Mouse (Mus musculus) hindbrain, postnatal 0 days (tissue): Measurements from ENCODE around the gene 4931428F04Rik. TPM values are rescaled to one million over a fixed set of nuclear protein-coding genes. Genes with fewer than 3 reads are reported as not detected.

Source experiments
- ATAC-seq: fragments of 200-750 bp; cut with Nextera tagmentation; 2 replicates; pipeline ENCODE4 v1.8.0; 2017; ENCODE audit warnings: mild to moderate bottlenecking, moderate TSS enrichment, moderate library complexity
- DNase-seq: peaks from one replicate; pipeline ENCODE4 v3.0.0-alpha.2; 2015; ENCODE audit warnings: low spot score
- H3K27ac ChIP-seq: fragments of 300-500 bp; sonication (generic); 2 replicates; pipeline ENCODE4 v1.5.1; 2014; ENCODE audit warnings: mild to moderate bottlenecking
- H3K27me3 ChIP-seq: fragments of 300-500 bp; sonication (generic); 2 replicates; pipeline ENCODE4 v1.6.1; 2014; ENCODE audit warnings: low read length, mixed read lengths; ENCODE audit not compliant: insufficient read depth
- H3K36me3 ChIP-seq: fragments of 300-500 bp; sonication (generic); 2 replicates; pipeline ENCODE4 v1.6.1; 2014; ENCODE audit warnings: low read length, mixed read lengths; ENCODE audit not compliant: insufficient read depth
- H3K4me1 ChIP-seq: fragments of 300-500 bp; sonication (generic); 2 replicates; pipeline ENCODE4 v1.6.1; 2014; ENCODE audit warnings: antibody characterized with exemption, low read length, mixed read lengths; ENCODE audit not compliant: insufficient read depth
- H3K4me2 ChIP-seq: fragments of 300-500 bp; sonication (generic); 2 replicates; pipeline ENCODE4 v1.6.1; 2014; ENCODE audit warnings: low read depth, mild to moderate bottlenecking, low read length, moderate library complexity, mixed read lengths
- H3K4me3 ChIP-seq: fragments of 300-500 bp; sonication (generic); 2 replicates; pipeline ENCODE4 v1.5.1; 2014; ENCODE audit warnings: low read length
- H3K9ac ChIP-seq: fragments of 300-500 bp; sonication (generic); replicated peaks from 2 replicates; pipeline ENCODE4 v1.6.1; 2014; ENCODE audit warnings: mild to moderate bottlenecking, low read length, moderate library complexity, mixed read lengths
- H3K9me3 ChIP-seq: fragments of 300-500 bp; sonication (generic); 2 replicates; pipeline ENCODE4 v1.6.1; 2016; ENCODE audit warnings: low read length, mixed read lengths
- CTCF ChIP-seq: IDR thresholded peaks from 2 replicates; pipeline ENCODE4 v1.5.1; 2016; ENCODE audit warnings: antibody characterized with exemption, control low read depth, low read depth
- WGBS: fragments of 180-500 bp; shearing (Covaris S2); extraction: QIAGEN DNeasy Blood & Tissue Kit; methylation state at CpG from one replicate; pipeline ENCODE4 v1.1.7; 2014; 5-methylcytosine and 5-hydroxymethylcytosine counted together
- polyA plus RNA-seq: library from polyadenylated mRNA; unstranded; fragments of >200 nt; fragmentation: Nextera tagmentation; extraction: Ambion mirVana; gene quantifications from 2 replicates; pipeline ENCODE4 v1.2.1, GENCODE M21; 2015
- total RNA-seq: library from RNA; depleted of rRNA; stranded (reverse); fragments of >200 nt; gene quantifications from 2 replicates; pipeline ENCODE4 v1.2.3, GENCODE M21; 2014

4931428F04Rik gene
- total and polyA plus RNA-seq, 2 experiments from 2014 or later: 52.3 to 82.8 TPM

GRCm38 (mm10) chr8:105288958-105289732 lies 519 bp downstream of the 4931428F04Rik start:
- TF ChIP-seq CTCF: peak; percentile 53
- 1% methylated on average over 53 of the region's 53 CpGs for WGBS
- no peaks in the 10 kb centered on the region for H3K27me3 ChIP-seq
- H3K27ac ChIP-seq: peak overlapping the region; percentile 94
- peak; percentile 99 for DNase-seq
- peak overlapping the region; percentile 72 for H3K4me2 ChIP-seq
- H3K4me3 ChIP-seq: peak overlapping the region; percentile 54
- peak; percentile 93 for ATAC-seq
- H3K36me3 ChIP-seq: no peaks in the 10 kb centered on the region
- peak overlapping the region; percentile 74 for H3K9ac ChIP-seq
- H3K9me3 ChIP-seq: no peaks in the 10 kb centered on the region
- peaks cover 18% of the 10 kb centered on the region; the same call in 1 of the 2 replicates for H3K4me1 ChIP-seq

DNA sequence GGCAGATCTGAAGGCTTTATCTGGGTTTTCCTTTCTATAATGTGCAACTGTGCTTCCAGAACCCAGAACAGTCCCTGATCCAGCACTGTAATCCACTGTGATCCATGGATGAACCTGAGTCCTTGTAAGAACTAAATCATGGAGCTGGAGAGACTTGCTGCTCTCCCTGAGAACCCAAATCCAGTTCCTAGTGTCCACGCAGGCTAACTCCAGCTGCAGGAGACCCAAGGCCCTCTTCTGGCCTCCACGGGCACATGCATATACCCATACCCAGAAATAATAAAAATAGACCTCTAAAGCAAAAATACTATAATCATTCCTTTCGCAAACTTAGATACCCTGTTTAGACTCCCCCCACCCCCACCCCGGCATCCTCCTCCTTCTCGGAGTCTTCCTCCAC lies 1.4 kb downstream of the 4931428F04Rik start:
- Histone ChIP-seq H3K27ac (no peak overlapping the region), H3K9ac (peak overlapping the region; percentile 74; the same call in 1 of the 2 replicates), H3K27me3 (no peaks in the 10 kb centered on the region), H3K36me3 (no peaks in the 10 kb centered on the region), H3K4me2 (peak overlapping the region; percentile 72), H3K4me1 (peaks cover 18% of the 10 kb centered on the region; the same call in 1 of the 2 replicates), H3K9me3 (no peaks in the 10 kb centered on the region), H3K4me3 (peak overlapping the region; percentile 54)
- WGBS: 67% methylated on average over 5 of the region's 5 CpGs
- DNase-seq (no peak), ATAC-seq (no peak)
- TF ChIP-seq CTCF: no peak; the same call in 1 of the 2 replicates

- H3K4me3 ChIP-seq: no peak overlapping the region
- H3K9ac ChIP-seq: no peak overlapping the region
- H3K4me2 ChIP-seq: peak overlapping the region; percentile 37
- WGBS: 81% methylated on average over 4 of the region's 4 CpGs
- ATAC-seq: no peak
- no peak for DNase-seq
- no peak for TF ChIP-seq CTCF
- H3K27ac ChIP-seq: no peak overlapping the region
- peaks cover 18% of the 10 kb centered on the region; the same call in 1 of the 2 replicates for H3K4me1 ChIP-seq
- no peaks in the 10 kb centered on the region for H3K36me3 ChIP-seq
- H3K9me3 ChIP-seq: no peaks in the 10 kb centered on the region
- no peaks in the 10 kb centered on the region for H3K27me3 ChIP-seq
Observed at GRCm38 (mm10) chr8:105286907-105287306, 2.8 kb downstream of the 4931428F04Rik start.

- Histone ChIP-seq H3K9ac (no peak overlapping the region), H3K4me3 (no peak overlapping the region), H3K36me3 (no peaks in the 10 kb centered on the region), H3K4me1 (peaks cover 18% of the 10 kb centered on the region; the same call in 1 of the 2 replicates), H3K27me3 (no peaks in the 10 kb centered on the region), H3K27ac (no peak overlapping the region), H3K4me2 (no peak overlapping the region), H3K9me3 (no peaks in the 10 kb centered on the region)
- WGBS: 43% methylated on average over 12 of the region's 12 CpGs
- no peak for ATAC-seq
- TF ChIP-seq CTCF: no peak
- no peak for DNase-seq
Observed at GRCm38 (mm10) chr8:105285514-105285913, 4.2 kb downstream of the 4931428F04Rik start.

DNA sequence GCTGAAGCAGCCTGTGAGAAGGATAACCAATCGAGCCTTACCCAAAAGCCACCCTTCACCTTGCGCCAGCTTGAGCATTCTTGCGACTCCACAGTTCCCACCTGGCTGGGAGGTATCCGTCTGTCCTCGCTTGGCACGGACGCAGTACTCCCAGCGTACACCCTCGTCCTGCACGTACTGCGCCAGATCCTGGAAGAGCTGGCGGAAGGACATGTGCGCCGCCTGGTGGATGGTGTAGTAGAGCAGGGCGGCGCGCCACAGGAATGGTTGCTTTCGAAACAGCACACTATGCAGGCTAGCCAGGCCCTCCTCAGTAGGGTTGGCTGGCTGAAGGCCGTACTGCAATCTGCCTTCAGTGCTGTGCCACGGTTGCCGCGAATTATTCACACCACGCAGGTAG lies 6.6 kb downstream of the 4931428F04Rik start:
- Histone ChIP-seq H3K27me3 (no peaks in the 10 kb centered on the region), H3K9ac (no peak overlapping the region), H3K4me3 (no peak overlapping the region), H3K27ac (no peak overlapping the region), H3K4me1 (peaks cover 17% of the 10 kb centered on the region), H3K36me3 (no peaks in the 10 kb centered on the region), H3K9me3 (no peaks in the 10 kb centered on the region), H3K4me2 (no peak overlapping the region)
- ATAC-seq (peak; percentile 31; the same call in 1 of the 2 replicates), DNase-seq (no peak)
- peak; percentile 75 for TF ChIP-seq CTCF
- WGBS: 31% methylated on average over 23 of the region's 23 CpGs

DNA sequence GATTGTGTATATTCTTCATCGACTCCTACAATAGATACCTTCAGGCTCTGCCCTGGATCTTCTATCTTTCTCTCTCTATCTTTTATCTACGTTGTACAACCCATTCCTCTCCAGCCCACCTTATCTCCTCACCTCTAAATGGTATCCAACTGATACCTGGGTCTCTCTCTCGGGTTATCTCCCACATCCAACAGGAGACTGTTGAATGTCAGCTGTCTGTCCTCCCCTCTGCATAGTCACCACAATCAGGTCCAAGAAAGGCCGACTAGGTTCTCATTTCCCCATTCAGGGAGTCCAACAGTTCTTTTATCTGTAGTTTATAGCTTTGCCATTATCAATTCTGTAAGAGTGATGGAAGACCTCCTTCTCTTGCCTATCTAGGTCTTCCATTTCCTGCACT lies 7.4 kb downstream of the 4931428F04Rik start:
- H3K4me3 ChIP-seq: no peak overlapping the region
- H3K36me3 ChIP-seq: no peaks in the 10 kb centered on the region
- DNase-seq: no peak
- peaks cover 17% of the 10 kb centered on the region for H3K4me1 ChIP-seq
- no peak for TF ChIP-seq CTCF
- 92% methylated on average over 4 of the region's 4 CpGs for WGBS
- H3K9me3 ChIP-seq: no peaks in the 10 kb centered on the region
- no peak overlapping the region for H3K27ac ChIP-seq
- ATAC-seq: no peak
- no peak overlapping the region for H3K9ac ChIP-seq
- H3K4me2 ChIP-seq: no peak overlapping the region
- no peaks in the 10 kb centered on the region for H3K27me3 ChIP-seq

- no peak for ATAC-seq
- Histone ChIP-seq H3K9ac (no peak overlapping the region), H3K36me3 (no peaks in the 10 kb centered on the region), H3K4me2 (no peak overlapping the region), H3K4me1 (peaks cover 17% of the 10 kb centered on the region), H3K4me3 (no peak overlapping the region), H3K27ac (no peak overlapping the region), H3K9me3 (no peaks in the 10 kb centered on the region), H3K27me3 (peaks cover 2% of the 10 kb centered on the region; the same call in 1 of the 2 replicates)
- TF ChIP-seq CTCF: no peak
- DNase-seq: no peak
- WGBS: 86% methylated on average over 12 of the region's 12 CpGs
Observed at GRCm38 (mm10) chr8:105281821-105282220, 7.8 kb downstream of the 4931428F04Rik start.
